Mouse (Mus musculus) hindbrain, embryonic 16.5 days (tissue): ENCODE data around the gene Pdf. TPM values are rescaled to one million over a fixed set of nuclear protein-coding genes. Genes with fewer than 3 reads are reported as not detected.

Experiments used
- microRNA-seq: library from miRNA; unstranded; fragments of <30 nt; microRNA quantifications from one replicate; pipeline ENCODE4, GENCODE M21; 2017
- polyA plus RNA-seq: library from polyadenylated mRNA; unstranded; fragments of >200 nt; fragmentation: Nextera tagmentation; extraction: Ambion mirVana; gene quantifications from 2 replicates; pipeline ENCODE4 v1.2.1, GENCODE M21; 2015

Gene Pdf
- polyA plus RNA-seq, 1 experiment from 2014 or later: 37.1 TPM

Small RNAs within 50 kb of the gene (microRNA-seq; reads per million reads assigned to microRNA genes)
- 0.62 reads per million for gene Mir7075

Other genes with a start within 250 kb of the Pdf start
- 1.2 and 1.6 TPM in 2 replicates for gene Has3, start 178.4 kb downstream of the Pdf start, polyA plus RNA-seq
- gene Utp4, start 155.0 kb downstream of the Pdf start, polyA plus RNA-seq: 42.2 and 44.6 TPM in 2 replicates
- gene Sntb2, start 112.9 kb downstream of the Pdf start, polyA plus RNA-seq: 4.7 and 4.9 TPM in 2 replicates
- 159 and 165 TPM in 2 replicates for gene Vps4a, start 17.4 kb downstream of the Pdf start, polyA plus RNA-seq
- 39.2 and 42.3 TPM in 2 replicates for gene Cog8, start 8.1 kb upstream of the Pdf start, polyA plus RNA-seq
- gene Nip7, start 8.3 kb upstream of the Pdf start, polyA plus RNA-seq: 61.2 and 66.2 TPM in 2 replicates
- not detected in 2 replicates for gene Tmed6, start 17.0 kb upstream of the Pdf start, polyA plus RNA-seq
- gene Terf2, start 47.9 kb upstream of the Pdf start, polyA plus RNA-seq: 22.5 and 24.1 TPM in 2 replicates
- gene Cyb5b, start 102.0 kb upstream of the Pdf start, polyA plus RNA-seq: 98.8 and 112 TPM in 2 replicates
- 7.7 and 8.0 TPM in 2 replicates for gene Nfat5, start 244.9 kb upstream of the Pdf start, polyA plus RNA-seq